Mouse (Mus musculus): ENCODE measurements around the gene Igf2. TPM values are rescaled to one million over a fixed set of nuclear protein-coding genes. Genes with fewer than 3 reads are reported as not detected.

Gene Igf2
- polyA plus RNA-seq (2012): not detected in 2 replicates

GRCm38 (mm10) chr7:142666659-142667058 lies at the start of gene Igf2:
TSS of gene Igf2 (minus strand) at chr7:142666816.
- no peak for TF ChIP-seq GATA1 (IDR thresholded peaks at IDR 0.05; ENCODE audit: low read length)

GRCm38 (mm10) chr7:142714783-142715498 lies 48.3 kb upstream of the Igf2 start:
- no peak for TF ChIP-seq GATA1 (IDR thresholded peaks at IDR 0.05; ENCODE audit: low read length)

- no peak for TF ChIP-seq GATA1 (IDR thresholded peaks at IDR 0.05; ENCODE audit: low read length)
These were observed 40.3 kb upstream of the Igf2 start for GRCm38 (mm10) chr7:142706873-142707272.

- no peak for TF ChIP-seq GATA1 (IDR thresholded peaks at IDR 0.05; ENCODE audit: low read length)
These were observed 32.8 kb upstream of the Igf2 start for GRCm38 (mm10) chr7:142699334-142699860.

GRCm38 (mm10) chr7:142678611-142679010 lies 12.0 kb upstream of the Igf2 start:
- no peak for TF ChIP-seq GATA1 (IDR thresholded peaks at IDR 0.05; ENCODE audit: low read length)

GRCm38 (mm10) chr7:142675644-142676043 lies 9.0 kb upstream of the Igf2 start:
- no peak for TF ChIP-seq GATA1 (IDR thresholded peaks at IDR 0.05; ENCODE audit: low read length)

- no peak for TF ChIP-seq GATA1 (IDR thresholded peaks at IDR 0.05; ENCODE audit: low read length)
These were observed 8.5 kb upstream of the Igf2 start for GRCm38 (mm10) chr7:142675141-142675540.

- no peak for TF ChIP-seq GATA1 (IDR thresholded peaks at IDR 0.05; ENCODE audit: low read length)
These were observed 5.5 kb upstream of the Igf2 start for GRCm38 (mm10) chr7:142672120-142672519.

GRCm38 (mm10) chr7:142671067-142671466 lies 4.5 kb upstream of the Igf2 start:
- no peak for TF ChIP-seq GATA1 (IDR thresholded peaks at IDR 0.05; ENCODE audit: low read length)

GRCm38 (mm10) chr7:142669751-142670625 lies 3.4 kb upstream of the Igf2 start, which contains the start of gene Gm49394:
TSS of gene Gm49394 (minus strand) at chr7:142669942.
- TF ChIP-seq GATA1 (IDR thresholded peaks at IDR 0.05; ENCODE audit: low read length): no peak

- TF ChIP-seq GATA1 (IDR thresholded peaks at IDR 0.05; ENCODE audit: low read length): no peak
These were observed 1.7 kb upstream of the Igf2 start for GRCm38 (mm10) chr7:142668328-142668727.

- no peak for TF ChIP-seq GATA1 (IDR thresholded peaks at IDR 0.05; ENCODE audit: low read length)
These were observed 905 bp upstream of the Igf2 start for GRCm38 (mm10) chr7:142667521-142667920.

GRCm38 (mm10) chr7:142666109-142666508 lies 507 bp downstream of the Igf2 start:
- no peak for TF ChIP-seq GATA1 (IDR thresholded peaks at IDR 0.05; ENCODE audit: low read length)

GRCm38 (mm10) chr7:142665364-142665763 lies 1.3 kb downstream of the Igf2 start:
- TF ChIP-seq GATA1 (IDR thresholded peaks at IDR 0.05; ENCODE audit: low read length): no peak

GRCm38 (mm10) chr7:142664465-142665029 lies 2.1 kb downstream of the Igf2 start:
- no peak for TF ChIP-seq GATA1 (IDR thresholded peaks at IDR 0.05; ENCODE audit: low read length)

- no peak for TF ChIP-seq GATA1 (IDR thresholded peaks at IDR 0.05; ENCODE audit: low read length)
These were observed 2.6 kb downstream of the Igf2 start for GRCm38 (mm10) chr7:142663931-142664421.
